Mouse (Mus musculus): ENCODE results near the gene Rtf1. TPM values are rescaled to one million over a fixed set of nuclear protein-coding genes. Genes with fewer than 3 reads are reported as not detected.
"Not testable (repeated sequence)": the region's sequence is repeated elsewhere in the genome, so short reads cannot be mapped to it uniquely, and the experiment has no call there.

Gene Rtf1
- 34.2 and 34.7 TPM in 2 replicates for polyA plus RNA-seq (2016; fragmentation: Nextera tagmentation; extraction: Ambion mirVana)

DNA sequence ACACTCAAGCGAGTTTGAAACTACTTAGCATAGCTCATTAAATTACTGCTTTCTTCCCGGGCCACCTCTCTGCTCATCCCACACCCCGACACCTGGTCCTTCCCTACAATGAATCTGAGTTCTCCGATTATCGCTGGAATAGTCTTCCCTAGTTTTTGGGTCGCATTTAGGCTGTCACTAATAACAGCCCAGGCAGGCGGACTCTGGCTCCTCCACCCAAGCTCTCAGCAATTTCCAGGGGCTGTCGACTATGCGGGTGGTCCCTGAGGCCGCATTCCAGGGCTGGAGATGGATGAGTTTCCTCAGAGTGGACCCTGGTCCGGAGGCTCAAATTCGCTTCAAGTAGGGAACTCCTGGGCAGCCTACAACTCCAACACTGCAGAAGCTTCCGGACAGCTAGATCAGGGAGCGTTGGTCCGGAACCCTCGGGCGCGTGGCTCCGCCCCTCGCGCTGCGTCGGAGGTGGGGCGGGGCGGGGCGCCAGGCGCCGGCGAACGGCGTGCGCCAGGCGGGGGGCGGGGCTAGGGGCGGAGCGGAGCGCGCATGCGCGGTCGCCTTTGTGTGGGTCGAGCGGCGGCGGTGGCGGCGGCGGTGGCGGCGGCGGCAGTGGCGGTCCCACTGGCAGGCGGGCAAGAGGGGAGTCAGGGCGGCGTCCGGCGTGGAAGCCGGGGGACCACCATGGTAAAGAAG lies at the start of gene Rtf1:
Rtf1 (plus strand) TSS at position 544 of the 690 bp plus-strand sequence.
- under 1% methylated on average over 58 of the region's 58 CpGs for WGBS
- H3K4me1 ChIP-seq (replicated peaks), result peaks cover 6% of the 10 kb centered on the region
- H3K9me3 ChIP-seq (replicated peaks), result no peaks in the 10 kb centered on the region
- 0 out of 2 replicates have a peak, but pooled peaks cover 2% of the 10 kb centered on the region for H3K27me3 ChIP-seq (replicated peaks)
- peak within 1 kb of the TSS; percentile 85 for H3K4me2 ChIP-seq
- H3K9ac ChIP-seq, result peak within 1 kb of the TSS; percentile 96
- H3K36me3 ChIP-seq, result no peaks in the 10 kb centered on the region
- peak within 1 kb of the TSS; percentile 92 for H3K4me3 ChIP-seq
- peak within 1 kb of the TSS; percentile 80 for H3K27ac ChIP-seq (ENCODE audit: poor library complexity, severe bottlenecking)
- peak; percentile 97 for ATAC-seq (ENCODE audit: insufficient number of reproducible peaks, low FRiP score)

DNA sequence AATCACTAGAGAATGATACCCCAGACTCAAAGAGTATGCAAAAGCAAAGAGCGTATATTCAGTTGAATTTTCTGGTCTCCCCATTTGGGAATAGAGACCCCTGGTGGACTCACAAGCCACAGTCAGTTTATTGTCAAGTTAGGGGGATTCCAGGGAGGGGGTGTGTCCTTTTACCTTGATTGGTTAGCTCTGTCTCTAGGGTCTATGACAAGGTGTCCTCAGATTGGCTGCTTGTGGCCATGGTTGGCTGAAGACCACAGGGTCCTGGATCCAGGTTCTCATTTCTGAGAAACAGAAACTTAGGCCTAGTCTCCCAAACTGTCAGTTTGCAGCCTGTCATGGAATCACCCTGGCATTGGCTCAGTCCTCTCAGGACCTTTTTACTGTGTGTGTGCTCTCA lies 38.1 kb upstream of the Rtf1 start:
- no peaks in the 10 kb centered on the region for H3K9me3 ChIP-seq (replicated peaks)
- no peak overlapping the region for H3K27ac ChIP-seq (ENCODE audit: poor library complexity, severe bottlenecking)
- whole genome bisulfite sequencing, result 83% methylated on average over 1 of the region's 1 CpGs
- H3K4me1 ChIP-seq (replicated peaks), result no peaks in the 10 kb centered on the region
- H3K4me2 ChIP-seq, result no peak overlapping the region
- H3K27me3 ChIP-seq (replicated peaks), result no peaks in the 10 kb centered on the region
- no peak for ATAC-seq (ENCODE audit: insufficient number of reproducible peaks, low FRiP score)
- no peak overlapping the region for H3K4me3 ChIP-seq
- no peak overlapping the region for H3K9ac ChIP-seq
- H3K36me3 ChIP-seq, result peaks cover 90% of the 10 kb centered on the region

DNA sequence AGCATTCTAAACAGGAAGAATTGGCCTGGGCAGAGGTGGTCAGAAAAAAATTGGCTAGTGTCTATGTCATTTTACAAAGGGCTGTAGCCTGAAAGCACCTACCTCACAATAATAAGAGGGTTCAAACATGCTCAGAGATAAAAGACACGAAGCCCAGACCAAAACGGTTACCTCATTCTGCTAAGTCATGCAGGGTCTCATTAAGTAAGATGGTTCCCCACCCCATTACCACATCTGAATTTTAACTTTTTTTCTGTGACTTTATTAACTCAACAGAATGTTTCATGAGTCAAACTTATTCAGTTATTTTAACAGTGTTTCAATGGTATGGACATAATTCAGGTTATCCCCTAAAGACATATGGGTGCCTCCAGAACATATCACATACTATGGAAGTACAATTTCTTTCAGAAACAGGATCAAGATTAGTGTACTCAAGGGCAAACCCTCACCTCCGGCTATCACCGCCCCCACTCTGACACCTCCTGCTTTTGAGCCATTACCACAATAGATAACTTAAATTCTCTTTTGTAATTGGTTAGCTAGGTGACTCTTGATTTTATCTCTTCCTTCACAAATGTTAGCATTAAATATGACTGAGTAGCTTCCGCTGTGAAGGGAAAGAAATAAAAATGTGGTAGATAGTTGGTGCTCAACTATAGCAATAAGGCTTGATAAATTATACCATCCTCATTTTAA lies 33.5 kb upstream of the Rtf1 start:
- WGBS, result 94% methylated on average over 5 of the region's 5 CpGs
- Histone ChIP-seq H3K9me3 (replicated peaks) (no peaks in the 10 kb centered on the region; the same call in 1 of the 2 replicates), H3K27me3 (replicated peaks) (no peaks in the 10 kb centered on the region), H3K4me2 (no peak overlapping the region), H3K36me3 (peaks cover 92% of the 10 kb centered on the region), H3K27ac (ENCODE audit: poor library complexity, severe bottlenecking) (no peak overlapping the region), H3K9ac (no peak overlapping the region), H3K4me1 (replicated peaks) (no peaks in the 10 kb centered on the region), H3K4me3 (no peak overlapping the region)
- ATAC-seq (ENCODE audit: insufficient number of reproducible peaks, low FRiP score), result no peak

DNA sequence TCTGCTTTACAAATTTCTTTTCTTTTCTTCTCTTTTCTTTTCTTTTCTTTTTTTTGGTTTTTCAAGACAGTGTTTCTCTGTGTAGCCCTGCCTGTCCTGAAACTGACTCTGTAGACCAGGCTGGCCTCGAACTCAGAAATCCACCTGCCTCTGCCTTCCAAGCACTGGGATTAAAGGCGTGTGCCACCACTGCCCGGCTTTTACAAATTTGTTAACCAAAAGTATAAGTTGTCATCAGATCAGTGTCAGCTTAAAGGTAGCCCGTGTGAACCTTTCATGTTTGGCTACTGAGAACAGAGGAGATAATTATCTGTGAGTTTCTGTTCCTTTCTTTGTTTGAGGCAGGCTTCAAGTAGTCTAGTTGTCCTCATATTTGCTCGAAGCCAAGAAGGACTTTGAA lies 30.6 kb upstream of the Rtf1 start:
- ATAC-seq (ENCODE audit: insufficient number of reproducible peaks, low FRiP score), result no peak
- no peak overlapping the region for H3K4me3 ChIP-seq
- H3K9ac ChIP-seq, result no peak overlapping the region
- H3K9me3 ChIP-seq (replicated peaks), result no peaks in the 10 kb centered on the region; the same call in 1 of the 2 replicates
- H3K27ac ChIP-seq (ENCODE audit: poor library complexity, severe bottlenecking), result no peak overlapping the region
- no peaks in the 10 kb centered on the region for H3K27me3 ChIP-seq (replicated peaks)
- WGBS, result 95% methylated on average over 5 of the region's 5 CpGs
- H3K36me3 ChIP-seq, result peaks cover 89% of the 10 kb centered on the region
- no peak overlapping the region for H3K4me2 ChIP-seq
- H3K4me1 ChIP-seq (replicated peaks), result no peaks in the 10 kb centered on the region

DNA sequence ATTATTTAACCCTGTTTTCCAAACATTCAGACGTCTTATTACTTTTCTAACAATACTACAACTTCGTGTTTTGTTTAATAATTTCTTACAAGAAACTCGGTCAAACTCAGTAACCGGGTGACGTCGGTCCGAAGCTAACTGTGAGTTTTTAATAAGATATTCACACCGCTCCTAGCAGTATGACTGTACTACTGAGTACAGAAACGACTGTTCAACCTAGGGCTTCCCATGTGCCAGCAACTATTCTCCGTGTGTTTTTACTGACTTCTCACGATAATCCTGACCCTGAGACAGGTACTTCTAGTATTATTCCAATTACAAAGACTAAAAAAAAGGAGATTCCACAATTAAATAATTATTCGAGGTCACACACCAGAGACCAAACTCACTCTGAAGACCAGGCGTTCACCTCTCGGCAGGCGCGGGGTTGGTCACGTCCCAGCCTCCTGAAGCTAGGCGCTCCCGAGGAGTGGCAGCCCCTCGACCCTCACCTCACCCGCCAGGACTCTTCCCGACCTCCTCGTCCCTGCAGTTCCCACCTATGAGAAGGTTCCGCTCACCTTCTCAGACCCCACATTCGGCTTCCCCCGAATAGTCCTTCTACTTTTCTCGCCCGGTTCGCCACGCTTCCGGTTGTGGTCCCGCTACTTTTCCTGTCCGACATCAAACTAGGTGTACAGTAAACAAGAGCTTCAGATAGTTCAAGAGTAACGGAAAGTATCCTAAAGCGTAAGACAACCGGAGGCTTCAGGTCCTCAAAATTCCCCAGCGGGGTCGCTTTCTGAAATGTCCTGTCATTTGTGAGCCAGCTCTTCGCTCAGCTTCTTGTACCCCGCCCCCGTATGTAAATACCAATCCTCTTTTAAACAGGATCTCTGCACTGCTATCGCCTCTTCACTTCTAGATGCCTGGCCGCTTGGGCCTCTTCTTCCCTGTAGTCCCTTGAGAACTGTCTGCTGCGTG lies 12.4 kb upstream of the Rtf1 start, which contains the start of gene Ndufaf1:
Ndufaf1 (minus strand) TSS at position 608 of the 963 bp plus-strand sequence.
- peaks cover 24% of the 10 kb centered on the region for H3K36me3 ChIP-seq
- ATAC-seq (ENCODE audit: insufficient number of reproducible peaks, low FRiP score), result peak; percentile 73
- H3K27me3 ChIP-seq (replicated peaks), result no peaks in the 10 kb centered on the region
- peaks cover 3% of the 10 kb centered on the region for H3K4me1 ChIP-seq (replicated peaks)
- under 1% methylated on average over 44 of the region's 44 CpGs for WGBS
- H3K27ac ChIP-seq (ENCODE audit: poor library complexity, severe bottlenecking), result peak within 1 kb of the TSS; percentile 10; the same call in 1 of the 2 replicates
- no peaks in the 10 kb centered on the region for H3K9me3 ChIP-seq (replicated peaks)
- H3K4me2 ChIP-seq, result peak within 1 kb of the TSS; percentile 74
- peak within 1 kb of the TSS; percentile 90 for H3K9ac ChIP-seq
- H3K4me3 ChIP-seq, result peak within 1 kb of the TSS; percentile 90

DNA sequence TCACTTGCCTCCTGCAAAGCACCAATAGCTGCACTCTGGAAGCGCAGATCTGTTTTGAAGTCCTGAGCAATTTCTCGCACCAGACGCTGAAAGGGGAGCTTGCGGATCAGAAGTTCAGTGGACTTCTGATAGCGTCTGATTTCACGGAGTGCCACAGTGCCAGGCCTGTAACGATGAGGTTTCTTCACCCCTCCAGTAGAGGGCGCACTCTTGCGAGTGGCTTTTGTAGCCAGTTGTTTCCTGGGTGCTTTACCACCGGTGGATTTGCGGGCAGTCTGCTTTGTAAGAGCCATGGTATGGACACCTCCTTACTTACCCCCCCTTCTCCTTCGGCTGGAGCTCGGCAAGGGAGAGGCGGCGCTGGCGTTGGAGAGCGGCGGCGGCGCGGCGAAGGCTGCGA lies 9.1 kb upstream of the Rtf1 start:
- not testable (repeated sequence) for ATAC-seq (ENCODE audit: insufficient number of reproducible peaks, low FRiP score); H3K9me3 ChIP-seq (replicated peaks); H3K4me3 ChIP-seq; H3K36me3 ChIP-seq; H3K4me1 ChIP-seq (replicated peaks); H3K9ac ChIP-seq; H3K4me2 ChIP-seq; H3K27me3 ChIP-seq (replicated peaks); H3K27ac ChIP-seq (ENCODE audit: poor library complexity, severe bottlenecking)
- WGBS, result 63% methylated on average over 22 of the region's 23 CpGs

DNA sequence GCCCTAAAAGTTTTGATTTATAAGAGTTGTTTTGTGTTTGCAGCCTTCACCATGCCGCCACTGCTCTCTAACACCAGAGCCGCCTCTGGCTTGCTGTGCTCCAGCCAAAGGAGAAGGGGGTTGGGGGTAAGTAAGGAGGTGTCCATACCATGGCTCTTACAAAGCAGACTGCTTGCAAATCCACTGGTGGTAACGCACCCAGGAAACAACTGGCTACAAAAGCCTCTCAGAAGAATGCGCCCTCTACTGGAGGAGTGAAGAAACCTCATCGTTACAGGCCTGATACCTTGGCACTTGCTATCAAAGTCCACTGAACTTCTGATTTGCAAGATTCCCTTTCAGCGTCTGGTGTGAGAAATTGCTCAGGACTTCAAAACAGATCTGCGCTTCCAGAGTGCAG lies 5.9 kb upstream of the Rtf1 start:
- Histone ChIP-seq H3K36me3 (no peaks in the 10 kb centered on the region), H3K4me2 (no peak overlapping the region), H3K9me3 (replicated peaks) (0 out of 2 replicates have a peak, but pooled peaks cover 3% of the 10 kb centered on the region), H3K9ac (no peak overlapping the region), H3K4me1 (replicated peaks) (0 out of 2 replicates have a peak, but pooled peaks cover 3% of the 10 kb centered on the region), H3K4me3 (no peak overlapping the region), H3K27ac (ENCODE audit: poor library complexity, severe bottlenecking) (no peak overlapping the region), H3K27me3 (replicated peaks) (0 out of 2 replicates have a peak, but pooled peaks cover 2% of the 10 kb centered on the region)
- WGBS, result 16% methylated on average over 7 of the region's 7 CpGs
- no peak for ATAC-seq (ENCODE audit: insufficient number of reproducible peaks, low FRiP score)

DNA sequence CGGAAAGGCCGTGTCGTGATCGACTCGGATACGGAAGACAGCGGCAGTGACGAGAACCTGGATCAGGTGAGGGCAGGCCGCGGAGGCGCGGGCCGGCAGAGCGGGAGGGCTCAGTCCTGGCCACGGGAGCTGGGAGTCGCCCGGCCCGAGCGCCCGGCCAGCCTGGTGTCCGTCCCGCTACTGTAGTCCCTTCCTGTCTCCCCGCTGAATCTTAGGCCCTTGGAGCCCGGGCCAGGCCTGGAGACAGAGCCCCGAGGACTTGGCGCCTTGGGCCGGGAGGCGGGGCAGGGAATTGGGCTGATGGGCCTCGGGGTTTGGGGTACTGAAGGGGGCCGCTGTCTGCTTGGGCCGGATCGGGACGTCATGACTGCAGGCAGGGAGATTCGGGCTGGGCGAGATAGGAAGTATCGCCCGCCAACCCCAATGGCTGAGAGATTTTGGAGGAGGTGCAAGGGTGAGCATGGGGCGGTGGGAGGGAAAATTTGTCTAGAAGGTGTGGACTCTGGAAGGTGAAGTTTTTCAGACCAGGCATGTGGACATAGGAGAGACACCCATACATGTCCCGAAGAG lies 432 bp downstream of the Rtf1 start:
- Histone ChIP-seq H3K9me3 (replicated peaks) (no peaks in the 10 kb centered on the region), H3K27me3 (replicated peaks) (no peaks in the 10 kb centered on the region), H3K27ac (ENCODE audit: poor library complexity, severe bottlenecking) (peak overlapping the region; percentile 73), H3K4me3 (peak overlapping the region; percentile 92), H3K9ac (peak overlapping the region; percentile 96), H3K4me1 (replicated peaks) (peaks cover 6% of the 10 kb centered on the region), H3K4me2 (peak overlapping the region; percentile 85), H3K36me3 (no peaks in the 10 kb centered on the region)
- 0% methylated on average over 37 of the region's 39 CpGs for WGBS
- peak; percentile 86 for ATAC-seq (ENCODE audit: insufficient number of reproducible peaks, low FRiP score)

DNA sequence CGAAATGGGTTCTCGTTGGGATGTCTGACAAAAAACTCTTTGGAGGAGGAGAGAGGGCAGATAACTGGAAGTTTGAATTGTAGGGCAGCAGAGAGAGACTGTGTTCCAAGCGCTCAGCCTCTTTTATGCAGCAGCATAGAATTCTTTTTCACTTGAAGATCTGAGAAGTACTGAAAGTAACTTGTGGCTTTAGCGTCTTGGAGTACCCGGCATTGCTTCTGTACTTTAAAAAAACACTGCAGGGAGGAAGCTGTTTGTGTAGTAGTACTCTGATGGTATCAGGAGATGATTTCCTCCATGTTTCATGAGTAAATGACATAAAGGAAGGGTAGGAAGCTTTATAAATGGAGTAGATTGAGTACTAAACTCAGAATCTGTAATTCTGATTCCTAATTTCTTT lies 963 bp downstream of the Rtf1 start:
- Histone ChIP-seq H3K9ac (peak overlapping the region; percentile 96), H3K36me3 (no peaks in the 10 kb centered on the region), H3K27ac (ENCODE audit: poor library complexity, severe bottlenecking) (no peak overlapping the region), H3K4me3 (peak overlapping the region; percentile 92), H3K4me2 (peak overlapping the region; percentile 85), H3K9me3 (replicated peaks) (no peaks in the 10 kb centered on the region), H3K4me1 (replicated peaks) (peaks cover 6% of the 10 kb centered on the region), H3K27me3 (replicated peaks) (no peaks in the 10 kb centered on the region)
- ATAC-seq (ENCODE audit: insufficient number of reproducible peaks, low FRiP score), result no peak
- WGBS, result 3% methylated on average over 5 of the region's 5 CpGs

DNA sequence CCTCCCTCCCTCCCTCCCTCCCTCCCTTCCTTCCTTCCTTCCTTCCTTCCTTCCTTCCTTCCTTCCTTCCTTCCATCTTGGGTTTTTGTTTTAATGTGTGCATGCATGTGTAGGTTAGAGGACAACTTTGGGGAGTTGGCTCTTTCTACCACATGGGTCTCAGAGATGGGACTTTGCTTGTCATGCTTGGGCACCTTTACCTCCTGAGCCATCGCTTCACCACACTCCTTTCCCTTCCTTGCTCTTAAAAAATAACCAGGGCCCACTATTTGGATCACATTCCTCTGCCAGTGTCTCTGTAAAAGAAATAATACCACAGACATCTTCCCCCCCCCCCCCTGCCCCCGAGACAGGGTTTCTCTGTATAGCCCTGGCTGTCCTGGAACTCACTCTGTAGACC lies 8.8 kb downstream of the Rtf1 start:
- Histone ChIP-seq H3K27me3 (replicated peaks) (no peaks in the 10 kb centered on the region), H3K36me3 (peaks cover 24% of the 10 kb centered on the region), H3K9ac (no peak overlapping the region), H3K4me1 (replicated peaks) (peaks cover 16% of the 10 kb centered on the region), H3K27ac (ENCODE audit: poor library complexity, severe bottlenecking) (no peak overlapping the region), H3K4me3 (no peak overlapping the region), H3K9me3 (replicated peaks) (no peaks in the 10 kb centered on the region), H3K4me2 (no peak overlapping the region)
- WGBS, result 95% methylated on average over 2 of the region's 2 CpGs
- ATAC-seq (ENCODE audit: insufficient number of reproducible peaks, low FRiP score), result no peak
